Mouse (Mus musculus): ENCODE data around the gene Pdik1l. TPM values are rescaled to one million over a fixed set of nuclear protein-coding genes. Genes with fewer than 3 reads are reported as not detected.

The Pdik1l gene
- total RNA-seq, 4 experiments from 2014 or later: 15.8 to 22.4 (median 19.3) TPM

GRCm38 (mm10) chr4:134238279-134238651 is 49.4 kb downstream of the Pdik1l start, which contains the start of gene Cnksr1:
TSS of gene Cnksr1 (minus strand) at chr4:134238399.
- DNase-seq (ENCODE audit: low spot score in 2 of 2): no peak

GRCm38 (mm10) chr4:134237582-134238278 is 50.0 kb downstream of the Pdik1l start:
- DNase-seq (ENCODE audit: low spot score in 2 of 2): no peak

- no peak for DNase-seq (ENCODE audit: low spot score in 2 of 2)
These were observed 52.8 kb downstream of the Pdik1l start for GRCm38 (mm10) chr4:134234876-134235275.

GRCm38 (mm10) chr4:134230431-134230830 is 57.3 kb downstream of the Pdik1l start:
- DNase-seq (ENCODE audit: low spot score in 2 of 2): no peak

GRCm38 (mm10) chr4:134227194-134227593 is 60.5 kb downstream of the Pdik1l start, which contains the start of gene Catsper4:
TSS of gene Catsper4 (minus strand) at chr4:134227383.
- no peak for DNase-seq (ENCODE audit: low spot score in 2 of 2)

Other genes with a start within 250 kb of the Pdik1l start
- gene Zfp683, start 234.1 kb downstream of the Pdik1l start, total RNA-seq (2022): not detected
- 1 to 10 TPM; 3.6 to 6.8 (median 5.8) TPM for gene Crybg2, start 227.1 kb downstream of the Pdik1l start, total RNA-seq (2022)
- 10 to 100 TPM in 2 of 4 experiments, 1 to 10 TPM in 2; 2.5 to 32.5 (median 12.8) TPM for gene Cd52, start 192.8 kb downstream of the Pdik1l start, total RNA-seq (2022)
- 10 to 100 TPM; 33.5 to 51.3 (median 43.0) TPM for gene Ubxn11, start 185.3 kb downstream of the Pdik1l start, total RNA-seq (2022)
- 100 to 1,000 TPM; 192 to 255 (median 224) TPM for gene Sh3bgrl3, start 159.1 kb downstream of the Pdik1l start, total RNA-seq (2022)
- gene Cep85, start 100.8 kb downstream of the Pdik1l start, total RNA-seq (2022): 10 to 100 TPM; 17.1 to 18.7 (median 17.7) TPM
- gene Gm7534, start 84.9 kb downstream of the Pdik1l start, total RNA-seq (2022): not detected
- gene Catsper4, start 60.5 kb downstream of the Pdik1l start, total RNA-seq (2022): not detected
- under 1 TPM in 3 of 4 experiments, not detected in 1; 0.36 to 0.74 (median 0.57) TPM for gene Cnksr1, start 49.5 kb downstream of the Pdik1l start, total RNA-seq (2022)
- not detected for gene E130218I03Rik, start 44.2 kb downstream of the Pdik1l start, total RNA-seq (2022)
- 10 to 100 TPM; 10.9 to 12.1 (median 11.3) TPM for gene Zfp593, start 42.3 kb downstream of the Pdik1l start, total RNA-seq (2022)
- not detected for gene Gm30191, start 41.0 kb downstream of the Pdik1l start, total RNA-seq (2022)
- 1 to 10 TPM; 2.6 to 4.3 (median 3.5) TPM for gene Grrp1, start 33.8 kb downstream of the Pdik1l start, total RNA-seq (2022)
- under 1 TPM; 0.28 to 0.70 (median 0.53) TPM for gene Trim63, start 27.2 kb upstream of the Pdik1l start, total RNA-seq (2022)
- gene Slc30a2, start 55.3 kb upstream of the Pdik1l start, total RNA-seq (2022): under 1 TPM in 2 of 4 experiments, not detected in 2; 0.16 to 0.23 TPM
- 10 to 100 TPM; 42.7 to 51.5 (median 47.1) TPM for gene Extl1, start 96.0 kb upstream of the Pdik1l start, total RNA-seq (2022)
- 1 to 10 TPM; 5.8 to 8.7 (median 6.8) TPM for gene Pafah2, start 108.4 kb upstream of the Pdik1l start, total RNA-seq (2022)
- gene Stmn1, start 180.4 kb upstream of the Pdik1l start, total RNA-seq (2022): 1,000 to 10,000 TPM in 1 of 4 experiments, 100 to 1,000 TPM in 3; 935 to 1,017 (median 942) TPM
- gene Paqr7, start 208.8 kb upstream of the Pdik1l start, total RNA-seq (2022): 10 to 100 TPM; 58.1 to 64.3 (median 61.1) TPM
- gene Aunip, start 223.1 kb upstream of the Pdik1l start, total RNA-seq (2022): under 1 TPM; 0.25 to 0.60 (median 0.34) TPM
- 10 to 100 TPM; 70.0 to 79.5 (median 71.9) TPM for gene Mtfr1l, start 247.5 kb upstream of the Pdik1l start, total RNA-seq (2022)